Mouse (Mus musculus): ENCODE measurements around the gene Abhd12b.

Abhd12b gene

GRCm38 (mm10) chr12:70208214-70208613, 54.3 kb downstream of the Abhd12b start:
- no peak for DNase-seq (ENCODE audit: low spot score)

GRCm38 (mm10) chr12:70212501-70212900, 58.6 kb downstream of the Abhd12b start:
- no peak for DNase-seq (ENCODE audit: low spot score)

- no peak for DNase-seq (ENCODE audit: low spot score)
These were observed 59.7 kb downstream of the Abhd12b start for GRCm38 (mm10) chr12:70213601-70214000.

- DNase-seq (ENCODE audit: low spot score), result no peak
These were observed 60.3 kb downstream of the Abhd12b start for GRCm38 (mm10) chr12:70214281-70214680.

- DNase-seq (ENCODE audit: low spot score), result no peak
These were observed 62.4 kb downstream of the Abhd12b start for GRCm38 (mm10) chr12:70216229-70216800.

- DNase-seq (ENCODE audit: low spot score), result no peak
These were observed 65.0 kb downstream of the Abhd12b start for GRCm38 (mm10) chr12:70218795-70219540.

- DNase-seq (ENCODE audit: low spot score), result no peak
These were observed 67.5 kb downstream of the Abhd12b start for GRCm38 (mm10) chr12:70221425-70221824.

GRCm38 (mm10) chr12:70223331-70223730, 69.4 kb downstream of the Abhd12b start:
- DNase-seq (ENCODE audit: low spot score), result no peak

GRCm38 (mm10) chr12:70226655-70227054, 72.7 kb downstream of the Abhd12b start:
- no peak for DNase-seq (ENCODE audit: low spot score)

GRCm38 (mm10) chr12:70227121-70227932, 73.4 kb downstream of the Abhd12b start:
- peak; percentile 86 for DNase-seq (ENCODE audit: low spot score)

- DNase-seq (ENCODE audit: low spot score), result no peak
These were observed 74.2 kb downstream of the Abhd12b start for GRCm38 (mm10) chr12:70228155-70228554.

GRCm38 (mm10) chr12:70231294-70231693, 77.4 kb downstream of the Abhd12b start, which contains the start of gene Pygl:
TSS of gene Pygl (minus strand) at chr12:70231488.
- no peak for DNase-seq (ENCODE audit: low spot score)

- DNase-seq (ENCODE audit: low spot score), result no peak
These were observed 78.1 kb downstream of the Abhd12b start for GRCm38 (mm10) chr12:70232020-70232544.
